Mouse (Mus musculus) embryonic facial prominence, embryonic 10.5 days (tissue): Measurements from ENCODE around the gene Tmem8. TPM values are rescaled to one million over a fixed set of nuclear protein-coding genes. Genes with fewer than 3 reads are reported as not detected.

Experiments
- polyA plus RNA-seq: library from polyadenylated mRNA; unstranded; fragments of >200 nt; fragmentation: Nextera tagmentation; extraction: Ambion mirVana; gene quantifications from 2 replicates; pipeline ENCODE4 v1.2.1, GENCODE M21; 2016

Gene Tmem8
- polyA plus RNA-seq, 1 experiment from 2014 or later, result 1.2 TPM

Other genes with a start within 250 kb of the Tmem8 start
- gene Mcrip2, start 244.5 kb upstream of the Tmem8 start, polyA plus RNA-seq, result 17.3 and 20.2 TPM in 2 replicates
- 68.1 and 69.8 TPM in 2 replicates for gene Mettl26, start 238.2 kb upstream of the Tmem8 start, polyA plus RNA-seq
- gene Wfikkn1, start 232.4 kb upstream of the Tmem8 start, polyA plus RNA-seq, result 7.8 and 12.6 TPM in 2 replicates
- gene Rab40c, start 193.6 kb upstream of the Tmem8 start, polyA plus RNA-seq, result 30.9 and 34.0 TPM in 2 replicates
- gene Pigq, start 168.4 kb upstream of the Tmem8 start, polyA plus RNA-seq, result 62.9 and 69.3 TPM in 2 replicates
- gene Nhlrc4, start 168.3 kb upstream of the Tmem8 start, polyA plus RNA-seq, result 0.88 TPM in 1 of 2 replicates, not detected in the other
- 0.35 and 0.36 TPM in 2 replicates for gene A930017K11Rik, start 160.7 kb upstream of the Tmem8 start, polyA plus RNA-seq
- 34.3 and 40.1 TPM in 2 replicates for gene Capn15, start 127.5 kb upstream of the Tmem8 start, polyA plus RNA-seq
- gene Rab11fip3, start 43.7 kb upstream of the Tmem8 start, polyA plus RNA-seq, result 24.5 and 25.3 TPM in 2 replicates
- 29.1 and 30.1 TPM in 2 replicates for gene Decr2, start 23.0 kb upstream of the Tmem8 start, polyA plus RNA-seq
- 145 and 159 TPM in 2 replicates for gene Nme4, start 17.7 kb upstream of the Tmem8 start, polyA plus RNA-seq
- 289 and 299 TPM in 2 replicates for gene Mrpl28, start 10.2 kb downstream of the Tmem8 start, polyA plus RNA-seq
- 9.5 and 12.4 TPM in 2 replicates for gene Axin1, start 25.4 kb downstream of the Tmem8 start, polyA plus RNA-seq
- 0.31 and 1.1 TPM in 2 replicates for gene Pdia2, start 85.8 kb downstream of the Tmem8 start, polyA plus RNA-seq
- gene Rgs11, start 89.7 kb downstream of the Tmem8 start, polyA plus RNA-seq, result 1.5 and 4.7 TPM in 2 replicates
- 8.5 and 13.4 TPM in 2 replicates for gene Arhgdig, start 94.5 kb downstream of the Tmem8 start, polyA plus RNA-seq
- gene Fam234a, start 130.9 kb downstream of the Tmem8 start, polyA plus RNA-seq, result 26.8 and 27.6 TPM in 2 replicates
- gene Luc7l, start 139.6 kb downstream of the Tmem8 start, polyA plus RNA-seq, result 135 and 138 TPM in 2 replicates